Mouse (Mus musculus) embryonic facial prominence, embryonic 14.5 days (tissue): ENCODE measurements around the gene Nbas. TPM values are rescaled to one million over a fixed set of nuclear protein-coding genes. Genes with fewer than 3 reads are reported as not detected.

Experiments used
- ATAC-seq: fragments of 200-750 bp; cut with Nextera tagmentation; 2 replicates; pipeline ENCODE4 v1.8.0; 2017; ENCODE audit warnings: low read depth, moderate number of reproducible peaks, moderate TSS enrichment
- DNase-seq: peaks from one replicate; pipeline ENCODE4 v3.0.0-alpha.2; 2015; ENCODE audit warnings: low spot score
- H3K27ac ChIP-seq: fragments of 300-500 bp; sonication (generic); replicated peaks from 2 replicates; pipeline ENCODE4 v1.5.1; 2014; ENCODE audit warnings: low read depth, mild to moderate bottlenecking, low read length, moderate library complexity
- H3K27me3 ChIP-seq: fragments of 300-500 bp; sonication (generic); replicated peaks from 2 replicates; pipeline ENCODE4 v1.6.1; 2014; ENCODE audit warnings: low read length; ENCODE audit not compliant: control insufficient read depth, insufficient read depth
- H3K36me3 ChIP-seq: fragments of 300-500 bp; sonication (generic); 2 replicates; pipeline ENCODE4 v1.6.1; 2014; ENCODE audit warnings: low read length, mixed read lengths; ENCODE audit not compliant: control insufficient read depth, insufficient read depth
- H3K4me1 ChIP-seq: fragments of 300-500 bp; sonication (generic); 2 replicates; pipeline ENCODE4 v1.6.1; 2014; ENCODE audit warnings: antibody characterized with exemption, low read length; ENCODE audit not compliant: control insufficient read depth, insufficient read depth
- H3K4me2 ChIP-seq: fragments of 300-500 bp; sonication (generic); 2 replicates; pipeline ENCODE4 v1.6.1; 2014; ENCODE audit warnings: low read depth, mild to moderate bottlenecking, low read length, moderate library complexity, mixed read lengths
- H3K4me3 ChIP-seq: fragments of 300-500 bp; sonication (generic); 2 replicates; pipeline ENCODE4 v1.5.1; 2014; ENCODE audit warnings: low read depth, mild to moderate bottlenecking, low read length
- H3K9ac ChIP-seq: fragments of 300-500 bp; sonication (generic); 2 replicates; pipeline ENCODE4 v1.6.1; 2014; ENCODE audit warnings: low read depth, mild to moderate bottlenecking, low read length, moderate library complexity, mixed read lengths
- H3K9me3 ChIP-seq: fragments of 300-500 bp; sonication (generic); 2 replicates; pipeline ENCODE4 v1.6.1; 2016; ENCODE audit warnings: low read length; ENCODE audit not compliant: control insufficient read depth
- WGBS: fragments of 180-500 bp; shearing (Covaris S2); extraction: QIAGEN DNeasy Blood & Tissue Kit; methylation state at CpG from one replicate; pipeline ENCODE4 v1.1.7; 2014; 5-methylcytosine and 5-hydroxymethylcytosine counted together
- polyA plus RNA-seq: library from polyadenylated mRNA; unstranded; fragments of >200 nt; fragmentation: Nextera tagmentation; extraction: Ambion mirVana; gene quantifications from 2 replicates; pipeline ENCODE4 v1.2.1, GENCODE M21; 2014

Nbas gene
- polyA plus RNA-seq, 1 experiment from 2014 or later, result 20.9 TPM

DNA sequence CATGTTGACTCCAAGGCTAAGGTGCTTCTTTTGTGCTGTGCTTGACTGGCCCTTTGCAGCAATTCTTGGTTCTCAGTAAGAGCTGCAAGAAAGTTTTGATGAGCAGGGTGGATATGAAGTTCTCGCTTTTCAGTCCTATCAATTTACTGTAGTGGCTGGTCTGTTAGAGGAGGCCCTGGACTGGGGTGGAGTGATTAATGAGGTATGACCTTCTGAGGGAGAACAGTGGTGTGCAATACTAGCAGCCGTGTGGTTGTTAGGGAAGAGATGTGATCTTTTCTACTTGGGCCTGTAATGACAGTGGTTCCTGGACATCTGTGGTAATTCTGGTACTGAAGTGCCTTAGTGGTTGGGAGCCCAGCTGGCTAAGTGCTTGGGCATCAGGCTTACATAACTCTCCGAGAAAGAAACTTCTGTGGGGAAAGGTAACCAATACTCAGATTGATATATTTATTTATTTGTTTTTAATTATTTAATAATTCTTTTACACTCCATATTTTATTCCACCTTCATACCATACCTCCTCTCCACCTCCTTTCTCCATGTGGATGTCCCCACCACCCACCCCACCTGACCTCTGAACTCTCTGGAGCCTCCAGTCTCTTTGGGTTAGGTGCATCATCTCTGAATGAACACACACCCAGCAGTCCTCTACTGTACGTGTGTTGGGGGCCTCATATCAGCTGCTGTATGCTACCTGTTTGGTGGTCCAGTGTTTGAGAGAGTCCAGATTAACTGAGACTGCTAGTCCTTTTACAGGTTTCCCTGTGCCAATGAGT lies 175.9 kb downstream of the Nbas start:
- H3K27ac ChIP-seq, result no peak overlapping the region

GRCm38 (mm10) chr12:13445486-13446065 lies 176.6 kb downstream of the Nbas start:
- WGBS, result 84% methylated on average over 2 of the region's 2 CpGs
- no peak overlapping the region for H3K4me3 ChIP-seq

More for the DNA sequence above, 175.9 kb downstream of the Nbas start:
- Histone ChIP-seq H3K9me3 (no peaks in the 10 kb centered on the region), H3K4me2 (no peak overlapping the region), H3K27me3 (no peaks in the 10 kb centered on the region), H3K36me3 (no peaks in the 10 kb centered on the region), H3K4me3 (no peak overlapping the region), H3K9ac (no peak overlapping the region), H3K4me1 (no peaks in the 10 kb centered on the region)
- ATAC-seq (no peak), DNase-seq (no peak)
- 67% methylated on average over 4 of the region's 4 CpGs for WGBS

DNA sequence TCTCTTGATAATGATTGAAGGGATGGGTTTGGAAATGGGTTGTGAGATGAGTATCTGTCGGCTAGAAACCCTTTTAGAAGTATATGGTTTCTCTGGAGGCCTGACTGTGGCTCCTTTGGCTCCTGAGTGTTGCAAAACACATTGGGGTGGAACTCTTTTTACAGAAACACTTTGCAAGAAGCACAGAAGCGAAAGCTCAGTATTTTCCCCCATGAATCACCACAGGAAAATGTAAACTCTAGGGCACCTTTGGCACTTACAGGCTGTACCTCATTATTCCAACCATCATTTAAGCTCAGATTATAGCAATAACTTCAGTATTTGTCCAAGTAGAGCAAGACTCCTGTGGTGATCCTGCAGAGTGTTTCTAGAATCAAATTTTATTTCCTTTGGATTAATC lies 180.0 kb downstream of the Nbas start:
- H3K27ac ChIP-seq, result no peak overlapping the region
- H3K9ac ChIP-seq, result no peak overlapping the region
- WGBS, result 78% methylated on average over 2 of the region's 2 CpGs
- no peaks in the 10 kb centered on the region for H3K4me1 ChIP-seq
- H3K4me2 ChIP-seq, result no peak overlapping the region
- no peaks in the 10 kb centered on the region for H3K36me3 ChIP-seq
- H3K27me3 ChIP-seq, result no peaks in the 10 kb centered on the region
- H3K9me3 ChIP-seq, result no peaks in the 10 kb centered on the region
- no peak overlapping the region for H3K4me3 ChIP-seq
- no peak for ATAC-seq
- no peak for DNase-seq

More at GRCm38 (mm10) chr12:13445486-13446065, 176.6 kb downstream of the Nbas start:
- H3K9me3 ChIP-seq, result no peaks in the 10 kb centered on the region
- no peak overlapping the region for H3K27ac ChIP-seq
- no peaks in the 10 kb centered on the region for H3K4me1 ChIP-seq
- no peak overlapping the region for H3K4me2 ChIP-seq
- ATAC-seq (no peak), DNase-seq (no peak)
- no peak overlapping the region for H3K9ac ChIP-seq
- H3K27me3 ChIP-seq, result no peaks in the 10 kb centered on the region
- no peaks in the 10 kb centered on the region for H3K36me3 ChIP-seq

DNA sequence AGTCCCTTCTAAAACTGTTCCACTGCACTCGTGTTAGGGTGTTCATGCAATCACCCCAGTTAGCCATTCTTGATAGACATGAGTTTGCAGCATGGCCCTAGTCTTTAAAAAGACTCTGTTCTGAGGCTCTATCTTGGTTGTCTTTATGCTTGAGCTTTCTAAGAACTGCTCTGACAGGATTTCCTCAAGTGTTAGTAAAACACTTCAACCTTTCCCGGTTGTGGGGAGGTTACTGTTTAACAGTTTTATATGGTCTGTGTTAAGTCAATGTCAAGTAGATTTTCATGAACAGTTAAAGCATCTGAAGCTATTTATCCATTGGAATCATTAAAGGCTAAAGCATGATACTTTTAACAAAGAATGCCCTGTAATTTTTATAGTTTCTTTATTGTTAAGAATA lies 183.1 kb downstream of the Nbas start:
- Histone ChIP-seq H3K36me3 (peaks cover 4% of the 10 kb centered on the region; the same call in 1 of the 2 replicates), H3K4me3 (no peak overlapping the region), H3K4me1 (no peaks in the 10 kb centered on the region), H3K9me3 (no peaks in the 10 kb centered on the region), H3K4me2 (no peak overlapping the region), H3K27me3 (no peaks in the 10 kb centered on the region), H3K27ac (no peak overlapping the region), H3K9ac (no peak overlapping the region)
- 70% methylated on average over 2 of the region's 2 CpGs for WGBS
- ATAC-seq (no peak), DNase-seq (no peak)

DNA sequence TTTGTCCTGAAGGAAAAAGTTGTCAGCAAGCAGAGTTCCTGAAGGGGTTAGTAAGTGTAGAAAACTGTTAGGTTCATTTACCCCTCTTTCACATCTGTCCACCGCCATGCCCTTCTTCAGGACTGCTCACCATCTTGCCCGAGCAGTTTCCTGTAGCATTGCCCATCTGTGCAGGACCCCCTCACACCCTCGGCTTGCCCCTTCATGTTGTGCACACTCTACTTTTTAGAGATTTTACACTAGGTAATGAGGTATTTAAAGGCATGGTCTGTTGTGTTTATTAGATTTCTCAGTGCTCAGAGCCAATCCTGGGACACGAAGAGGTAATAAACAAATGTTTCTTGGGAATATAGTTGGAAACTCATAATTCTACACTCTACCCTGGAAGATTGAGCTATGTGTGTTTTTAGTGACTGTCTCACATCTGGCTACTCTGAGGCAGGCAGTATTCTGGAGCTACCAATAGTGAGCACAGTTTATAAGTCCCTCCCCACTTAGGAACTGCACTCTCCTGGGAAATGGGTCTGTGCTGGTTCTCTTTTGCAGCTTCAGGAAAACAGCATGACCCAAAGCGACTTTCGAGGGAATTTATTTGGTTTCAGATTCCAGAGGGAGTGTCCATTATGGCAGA lies 191.4 kb downstream of the Nbas start:
- H3K4me3 ChIP-seq, result no peak overlapping the region
- H3K4me1 ChIP-seq, result no peaks in the 10 kb centered on the region
- no peaks in the 10 kb centered on the region for H3K9me3 ChIP-seq
- ATAC-seq, result no peak
- peaks cover 4% of the 10 kb centered on the region; the same call in 1 of the 2 replicates for H3K36me3 ChIP-seq
- WGBS, result 71% methylated on average over 6 of the region's 6 CpGs
- no peak overlapping the region for H3K4me2 ChIP-seq
- H3K9ac ChIP-seq, result no peak overlapping the region
- no peaks in the 10 kb centered on the region for H3K27me3 ChIP-seq
- H3K27ac ChIP-seq, result no peak overlapping the region
- no peak for DNase-seq

- Histone ChIP-seq H3K27ac (no peak overlapping the region), H3K4me1 (no peaks in the 10 kb centered on the region), H3K4me2 (no peak overlapping the region), H3K9me3 (no peaks in the 10 kb centered on the region), H3K9ac (no peak overlapping the region), H3K4me3 (no peak overlapping the region), H3K27me3 (no peaks in the 10 kb centered on the region), H3K36me3 (no peaks in the 10 kb centered on the region)
- DNase-seq (no peak), ATAC-seq (no peak)
- WGBS, result 65% methylated on average over 9 of the region's 9 CpGs
Measured at GRCm38 (mm10) chr12:13461558-13462153, 192.7 kb downstream of the Nbas start.

- ATAC-seq (no peak), DNase-seq (peak; percentile 8)
- no peaks in the 10 kb centered on the region for H3K4me1 ChIP-seq
- no peaks in the 10 kb centered on the region for H3K27me3 ChIP-seq
- no peak overlapping the region for H3K9ac ChIP-seq
- no peak overlapping the region for H3K4me3 ChIP-seq
- 72% methylated on average over 6 of the region's 6 CpGs for WGBS
- H3K36me3 ChIP-seq, result no peaks in the 10 kb centered on the region
- H3K9me3 ChIP-seq, result no peaks in the 10 kb centered on the region
- H3K27ac ChIP-seq, result no peak overlapping the region
- H3K4me2 ChIP-seq, result no peak overlapping the region
Measured at GRCm38 (mm10) chr12:13462397-13462796, 193.5 kb downstream of the Nbas start.

DNA sequence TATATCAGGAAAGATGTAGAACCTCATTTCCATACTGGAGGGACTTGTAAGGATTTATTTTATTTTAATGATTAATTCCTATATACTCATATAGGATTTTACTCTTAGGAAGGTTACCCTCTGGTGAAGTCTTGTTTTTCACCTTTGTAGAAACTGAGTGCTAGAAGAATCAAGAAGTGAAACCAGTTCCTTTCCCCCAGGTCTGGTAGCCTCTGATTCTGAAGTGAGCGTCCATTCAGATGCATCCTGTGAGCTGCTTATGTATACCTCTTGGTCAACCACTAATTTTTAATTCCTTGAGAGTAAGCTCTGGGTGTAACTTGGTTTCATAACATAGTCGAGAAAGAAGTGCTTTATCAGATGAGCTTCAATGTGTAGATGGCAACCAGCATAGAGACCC lies 196.6 kb downstream of the Nbas start:
- Histone ChIP-seq H3K9ac (no peak overlapping the region), H3K9me3 (no peaks in the 10 kb centered on the region), H3K4me2 (no peak overlapping the region), H3K36me3 (no peaks in the 10 kb centered on the region), H3K4me1 (no peaks in the 10 kb centered on the region), H3K27ac (no peak overlapping the region), H3K27me3 (no peaks in the 10 kb centered on the region), H3K4me3 (no peak overlapping the region)
- ATAC-seq, result no peak
- no peak for DNase-seq
- 94% methylated on average over 2 of the region's 2 CpGs for WGBS
